Mouse (Mus musculus): Measurements from ENCODE around the gene Defa31.
"Not testable (repeated sequence)": the region's sequence is repeated elsewhere in the genome, so short reads cannot be mapped to it uniquely, and the experiment has no call there.

Gene Defa31

GRCm38 (mm10) chr8:21191314-21191713 is at the start of gene Defa31:
Defa31 (plus strand) TSS chr8:21191614.
- not testable (repeated sequence) for DNase-seq (ENCODE audit: low spot score)

- DNase-seq (ENCODE audit: low spot score) = not testable (repeated sequence)
Measured at GRCm38 (mm10) chr8:21161977-21162376, 29.4 kb upstream of the Defa31 start, which contains the start of gene Defa22. Defa22 (plus strand) TSS chr8:21162277.

GRCm38 (mm10) chr8:21201261-21201660 is 9.8 kb downstream of the Defa31 start, which contains the start of gene Gm15293:
Gm15293 (plus strand) TSS chr8:21201561.
- DNase-seq (ENCODE audit: low spot score) = not testable (repeated sequence)
